Mouse (Mus musculus): ENCODE measurements around the gene Ddx46.

Ddx46 gene

GRCm38 (mm10) chr13:55687927-55688602 lies 53.2 kb downstream of the Ddx46 start:
- ChIA-PET POLR2A (interaction anchor here in 3 of 4 experiments (0.6 to 1.8 kb wide), 5 partner anchors 10 to 1010 kb away, joined by 3 to 5 read pairs (median 3); no protein-coding TSS in a partner anchor), CTCF (interaction anchor here in 2 of 4 experiments (0.7 to 1.9 kb wide), 4 partner anchors 20 to 208 kb away, joined by 3 to 4 read pairs (median 4); no protein-coding TSS in a partner anchor)

DNA sequence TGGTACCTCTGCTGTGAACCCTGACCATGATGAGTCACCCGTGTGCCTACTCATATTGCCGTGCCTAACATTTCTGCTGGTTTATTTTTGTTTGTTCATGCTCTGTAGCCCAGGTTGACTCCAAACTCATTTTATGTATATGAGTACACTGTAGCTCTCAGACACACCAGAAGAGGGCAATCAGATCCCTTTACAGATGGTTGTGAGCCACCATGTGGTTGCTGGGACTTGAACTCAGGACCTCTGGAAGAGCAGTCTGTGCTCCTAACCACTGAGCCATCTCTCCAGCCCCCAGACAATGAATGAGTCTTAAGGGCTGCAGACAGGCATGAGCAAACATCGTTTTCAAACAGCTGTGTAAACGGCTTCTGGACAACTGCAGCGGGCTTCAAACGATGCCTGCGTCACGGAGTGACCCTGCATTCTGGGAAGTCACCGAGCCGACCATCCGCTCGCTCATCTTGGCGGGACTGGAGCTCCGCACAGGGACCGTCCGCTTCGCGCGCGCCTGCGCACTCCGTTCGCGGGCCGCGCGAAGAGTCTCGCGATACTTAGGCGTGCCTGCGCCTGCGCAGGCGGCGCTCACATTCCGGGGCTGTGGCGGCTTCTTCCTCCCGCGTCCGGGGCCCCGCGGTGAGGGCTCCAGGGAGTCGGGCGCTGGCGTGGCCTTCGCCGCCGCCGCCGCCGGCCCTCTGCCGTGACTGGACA lies 57.9 kb downstream of the Ddx46 start, which contains the start of gene B230219D22Rik:
TSS of gene B230219D22Rik (plus strand) at position 590 of the 708 bp plus-strand sequence.
- CTCF ChIA-PET = interaction anchor here in 3 of 4 experiments (0.5 to 1.2 kb wide), 10 partner anchors 21 to 508 kb away, joined by 3 to 4 read pairs (median 3); partner anchors contain the start of genes Ddx46 (in 1 of the 3) and Pcbd2 (in 1 of the 3)
- POLR2A ChIA-PET = interaction anchor here (0.5 to 4.0 kb wide), 99 partner anchors 9 to 921 kb away, joined by 3 to 53 read pairs (median 4); partner anchors contain the start of genes Pcbd2 (in 4 of the 4), Caml (in 3 of the 4), Txndc15 (in 3 of the 4) and B4galt7 (in 2 of the 4)

GRCm38 (mm10) chr13:55693243-55693721 lies 58.5 kb downstream of the Ddx46 start:
- CTCF ChIA-PET = interaction anchor here in 2 of 4 experiments (0.5 to 1.2 kb wide), 8 partner anchors 15 to 507 kb away, joined by 3 to 4 read pairs (median 4); partner anchors contain the start of genes Ddx46 (in 1 of the 2) and Pcbd2 (in 1 of the 2)
- POLR2A ChIA-PET = interaction anchor here (0.5 to 4.0 kb wide), 92 partner anchors 8 to 921 kb away, joined by 3 to 53 read pairs (median 4); partner anchors contain the start of genes Pcbd2 (in 4 of the 4), Caml (in 3 of the 4), Txndc15 (in 3 of the 4) and B4galt7 (in 2 of the 4)

DNA sequence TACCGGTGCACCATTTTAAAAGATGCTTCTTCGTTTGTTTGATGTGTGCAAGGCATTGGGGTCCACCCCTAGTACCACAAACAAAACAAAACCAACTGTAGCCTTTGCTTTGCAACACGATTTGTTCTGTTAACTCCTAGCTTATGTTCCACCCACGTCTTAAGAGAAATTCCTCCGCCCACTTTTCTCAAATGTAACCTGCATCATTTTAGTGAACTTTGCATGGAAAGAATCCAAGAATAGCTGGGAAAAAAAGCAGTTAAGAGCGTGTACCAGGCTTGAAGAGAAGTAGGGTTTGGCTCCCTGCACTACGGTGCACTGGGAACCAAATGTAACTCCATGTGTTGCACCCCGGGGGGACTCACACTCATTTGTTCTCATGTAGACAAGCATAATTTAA lies 59.3 kb downstream of the Ddx46 start:
- ChIA-PET POLR2A (interaction anchor here (0.6 to 4.0 kb wide), 30 partner anchors 9 to 461 kb away, joined by 3 to 53 read pairs (median 6); partner anchors contain the start of genes Caml (in 2 of the 4), Pcbd2 (in 2 of the 4), Txndc15 (in 2 of the 4) and Ddx46 (in 1 of the 4)), CTCF (no interaction called here)

GRCm38 (mm10) chr13:55695989-55696388 lies 61.2 kb downstream of the Ddx46 start:
- POLR2A ChIA-PET = interaction anchor here in 2 of 4 experiments (0.6 to 4.0 kb wide), 8 partner anchors 7 to 730 kb away, joined by 3 to 34 read pairs (median 4); partner anchors contain the start of genes Gm3045 (in 1 of the 2), Pcbd2 (in 1 of the 2) and Txndc15 (in 1 of the 2)
- CTCF ChIA-PET = interaction anchor here in 1 of 4 experiments (0.6 kb wide), 1 partner anchor 31 kb away, joined by 3 read pairs; no protein-coding TSS in a partner anchor

- POLR2A ChIA-PET = interaction anchor here in 3 of 4 experiments (0.9 to 5.1 kb wide), 10 partner anchors 9 to 69 kb away, joined by 3 to 53 read pairs (median 4); partner anchors contain the start of genes B230219D22Rik (in 2 of the 3), Txndc15 (in 2 of the 3) and Ddx46 (in 1 of the 3)
- CTCF ChIA-PET = interaction anchor here in 2 of 4 experiments (0.6 to 0.9 kb wide), 3 partner anchors 14 to 850 kb away, joined by 3 to 7 read pairs (median 4); no protein-coding TSS in a partner anchor
Observed at GRCm38 (mm10) chr13:55704301-55704700, 69.5 kb downstream of the Ddx46 start.

DNA sequence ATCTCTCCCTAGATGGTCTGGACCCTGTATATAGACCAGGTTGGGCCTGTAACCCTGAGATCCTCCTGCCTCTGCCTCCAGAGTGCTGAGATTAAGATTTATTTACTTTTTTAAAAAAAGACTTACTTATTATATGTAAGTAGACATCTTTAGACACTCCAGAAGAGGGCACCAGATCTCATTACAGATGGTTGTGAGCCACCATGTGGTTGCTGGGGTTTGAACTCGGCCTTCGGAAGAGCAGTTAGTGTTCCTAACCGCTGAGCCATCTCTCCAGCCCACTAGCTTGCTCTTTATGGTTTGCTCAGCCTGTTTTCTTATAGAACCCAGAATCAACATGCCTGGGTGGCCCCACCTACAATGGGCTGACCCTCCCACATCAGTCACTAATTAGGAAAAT lies 78.0 kb downstream of the Ddx46 start:
- CTCF ChIA-PET = interaction anchor here in 3 of 4 experiments (0.6 to 1.2 kb wide), 6 partner anchors 14 to 316 kb away, joined by 3 to 5 read pairs (median 4); partner anchors contain the start of genes B230219D22Rik (in 1 of the 3) and Pcbd2 (in 1 of the 3)
- POLR2A ChIA-PET = interaction anchor here in 2 of 4 experiments (0.5 to 4.3 kb wide), 14 partner anchors 8 to 90 kb away, joined by 3 to 39 read pairs (median 6); partner anchors contain the start of genes B230219D22Rik (in 2 of the 2), Pcbd2 (in 2 of the 2), Caml (in 1 of the 2) and Ddx46 (in 1 of the 2)

- CTCF ChIA-PET = interaction anchor here in 3 of 4 experiments (0.7 to 1.9 kb wide), 4 partner anchors 13 to 88 kb away, joined by 3 to 4 read pairs (median 4); partner anchors contain the start of gene Pcbd2 (in 3 of the 3)
- POLR2A ChIA-PET = interaction anchor here (0.6 to 4.3 kb wide), 29 partner anchors 9 to 764 kb away, joined by 3 to 39 read pairs (median 4); partner anchors contain the start of genes B230219D22Rik (in 3 of the 4), Pcbd2 (in 3 of the 4) and Caml (in 1 of the 4)
Observed at GRCm38 (mm10) chr13:55714501-55715166, 79.8 kb downstream of the Ddx46 start, which contains the start of gene Txndc15. TSS of gene Txndc15 (plus strand) at chr13:55714650.

DNA sequence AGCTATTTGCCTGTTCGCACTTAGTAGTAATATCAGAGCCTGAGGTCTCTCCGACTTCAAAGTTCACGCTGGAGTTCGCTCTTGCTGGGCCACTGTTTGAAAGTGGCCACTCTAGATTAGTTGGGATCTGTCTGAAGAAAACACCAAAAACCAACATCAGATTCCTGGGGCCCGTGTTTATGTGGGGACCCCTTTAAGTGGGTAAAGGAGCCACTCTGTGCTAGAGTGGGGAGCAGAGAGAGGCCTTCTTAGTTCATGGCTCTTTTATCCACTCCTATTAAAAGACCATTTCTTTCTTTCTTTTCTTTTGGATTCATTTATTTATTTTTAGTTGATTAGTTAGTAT lies 80.3 kb downstream of the Ddx46 start:
- ChIA-PET CTCF (interaction anchor here in 3 of 4 experiments (1.3 to 1.9 kb wide), 3 partner anchors 12 to 13 kb away, joined by 3 to 4 read pairs (median 4); partner anchors contain the start of gene Pcbd2 (in 3 of the 3)), POLR2A (interaction anchor here (0.6 to 4.3 kb wide), 24 partner anchors 8 to 92 kb away, joined by 3 to 39 read pairs (median 4); partner anchors contain the start of genes B230219D22Rik (in 3 of the 4), Pcbd2 (in 3 of the 4) and Caml (in 1 of the 4))

DNA sequence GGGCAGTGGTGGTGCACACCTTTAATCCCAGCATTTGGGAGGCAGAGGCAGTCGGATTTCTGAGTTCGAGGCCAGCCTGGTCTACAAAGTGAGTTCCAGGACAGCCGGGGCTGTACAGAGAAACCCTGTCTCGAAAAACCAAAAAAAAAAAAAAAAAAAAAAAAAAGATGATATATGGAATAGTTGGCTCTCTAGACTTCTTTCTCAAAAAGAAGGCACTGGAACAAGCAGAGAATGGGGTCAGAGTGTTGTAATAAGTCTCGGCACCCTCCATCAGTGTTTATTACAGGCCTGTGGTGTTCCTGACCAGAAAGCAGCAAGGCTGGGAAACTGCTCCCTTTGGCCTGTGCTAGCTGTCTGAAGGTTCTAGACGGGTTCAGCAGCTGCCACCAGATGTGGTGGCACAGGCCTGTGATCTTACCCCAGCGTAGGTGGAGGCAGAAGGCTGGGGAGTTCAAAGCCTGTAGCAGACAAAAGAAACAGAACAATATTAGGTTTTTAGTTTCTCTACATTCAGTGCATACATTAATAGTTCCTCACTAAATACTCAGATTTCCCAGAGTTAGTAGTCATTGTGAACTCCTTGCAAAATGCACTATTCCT lies 81.2 kb downstream of the Ddx46 start:
- ChIA-PET CTCF (interaction anchor here in 1 of 4 experiments (0.6 kb wide), 1 partner anchor 30 kb away, joined by 7 read pairs; no protein-coding TSS in a partner anchor), POLR2A (interaction anchor here in 2 of 4 experiments (0.9 to 3.1 kb wide), 4 partner anchors 11 to 23 kb away, joined by 3 to 14 read pairs (median 3); partner anchors contain the start of genes B230219D22Rik (in 1 of the 2) and Pcbd2 (in 1 of the 2))

DNA sequence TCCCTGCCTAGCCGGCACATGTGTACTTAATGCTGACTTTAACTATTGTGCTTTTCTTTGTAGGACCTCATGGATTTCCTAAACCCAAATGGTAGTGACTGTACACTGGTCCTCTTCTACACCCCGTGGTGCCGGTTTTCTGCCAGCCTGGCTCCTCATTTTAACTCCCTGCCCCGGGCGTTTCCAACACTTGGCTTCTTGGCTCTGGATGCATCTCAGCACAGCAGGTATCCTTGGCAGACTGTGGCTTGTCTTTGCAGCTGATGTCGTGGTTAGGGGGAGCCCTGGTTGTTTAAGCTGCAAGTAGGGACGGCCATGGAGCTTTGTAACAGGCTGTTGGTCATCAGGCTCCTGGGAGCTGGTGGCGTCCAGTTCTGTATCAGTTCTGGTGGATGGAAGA lies 86.7 kb downstream of the Ddx46 start:
- CTCF ChIA-PET = interaction anchor here in 2 of 4 experiments (0.5 to 0.6 kb wide), 3 partner anchors 18 to 1667 kb away, joined by 3 to 5 read pairs (median 3); no protein-coding TSS in a partner anchor
- POLR2A ChIA-PET = interaction anchor here in 1 of 4 experiments (1.2 to 1.7 kb wide), 2 partner anchors 16 to 29 kb away, joined by 3 to 4 read pairs; partner anchors contain the start of gene B230219D22Rik

- ChIA-PET POLR2A (interaction anchor here in 2 of 4 experiments (1.2 to 1.7 kb wide), 3 partner anchors 17 to 100 kb away, joined by 3 to 4 read pairs (median 3); partner anchors contain the start of genes B230219D22Rik (in 1 of the 2) and Caml (in 1 of the 2)), CTCF (interaction anchor here in 1 of 4 experiments (0.5 kb wide), 1 partner anchor 37 kb away, joined by 5 read pairs; no protein-coding TSS in a partner anchor)
Observed at GRCm38 (mm10) chr13:55721995-55722394, 87.2 kb downstream of the Ddx46 start.

DNA sequence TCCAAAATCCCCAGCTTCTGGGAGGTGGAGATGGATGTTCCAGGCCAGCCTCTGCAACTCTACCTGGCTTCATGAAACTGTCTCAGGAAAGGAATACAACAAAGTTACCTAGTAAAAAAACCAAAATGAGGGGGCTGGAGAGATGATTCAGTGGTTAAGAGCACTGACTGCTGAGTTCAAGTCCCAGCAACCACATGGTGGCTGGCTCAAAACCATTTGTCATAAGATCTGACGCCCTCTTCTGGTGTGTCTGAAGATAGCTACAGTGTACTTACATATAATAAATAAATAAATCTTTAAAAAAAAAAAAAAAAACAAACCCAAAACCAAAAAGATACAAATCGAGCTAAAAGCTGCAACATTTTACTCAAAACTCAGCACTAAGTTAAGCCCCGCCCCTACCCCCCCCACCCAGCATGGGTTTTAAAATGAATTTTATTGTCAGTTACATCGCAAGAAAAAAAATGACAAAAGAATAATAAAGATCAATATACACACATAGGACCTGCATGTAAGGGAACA lies 91.8 kb downstream of the Ddx46 start:
- ChIA-PET CTCF (interaction anchor here (0.5 to 2.8 kb wide), 29 partner anchors 9 to 1924 kb away, joined by 3 to 9 read pairs (median 4); partner anchors contain the start of genes Txndc15 (in 2 of the 4), B230219D22Rik (in 1 of the 4), B4galt7 (in 1 of the 4) and Caml (in 1 of the 4)), POLR2A (interaction anchor here (0.6 to 6.1 kb wide), 42 partner anchors 8 to 695 kb away, joined by 3 to 39 read pairs (median 4); partner anchors contain the start of genes B230219D22Rik (in 4 of the 4), Txndc15 (in 2 of the 4) and Caml (in 1 of the 4))

- POLR2A ChIA-PET = interaction anchor here (0.5 to 6.1 kb wide), 46 partner anchors 9 to 475 kb away, joined by 3 to 39 read pairs (median 4); partner anchors contain the start of genes B230219D22Rik (in 4 of the 4), Txndc15 (in 2 of the 4) and Caml (in 1 of the 4)
Observed at GRCm38 (mm10) chr13:55727120-55727838, 92.5 kb downstream of the Ddx46 start, which contains the start of gene Pcbd2. TSS of gene Pcbd2 (plus strand) at chr13:55727368.

More at GRCm38 (mm10) chr13:55727120-55727838, 92.5 kb downstream of the Ddx46 start, which contains the start of gene Pcbd2:
- CTCF ChIA-PET = interaction anchor here (0.5 to 2.8 kb wide), 35 partner anchors 9 to 1029 kb away, joined by 3 to 9 read pairs (median 4); partner anchors contain the start of genes Txndc15 (in 3 of the 4), B230219D22Rik (in 1 of the 4), B4galt7 (in 1 of the 4) and Caml (in 1 of the 4)

Data from embryonic stem cell, embryonic (primary cell).